Mouse (Mus musculus) cerebellum, postnatal 10 days (tissue): ENCODE results near the gene Prickle2.

ENCODE experiments used
- DNase-seq, 2 experiments: peaks; one replicate each; pipeline ENCODE4 v3.0.0; 2021; ENCODE audit warnings: mixed read lengths in 2 of 2

Prickle2 gene

GRCm38 (mm10) chr6:92347278-92348028 is 358.5 kb downstream of the Prickle2 start:
- DNase-seq, result no peak

DNA sequence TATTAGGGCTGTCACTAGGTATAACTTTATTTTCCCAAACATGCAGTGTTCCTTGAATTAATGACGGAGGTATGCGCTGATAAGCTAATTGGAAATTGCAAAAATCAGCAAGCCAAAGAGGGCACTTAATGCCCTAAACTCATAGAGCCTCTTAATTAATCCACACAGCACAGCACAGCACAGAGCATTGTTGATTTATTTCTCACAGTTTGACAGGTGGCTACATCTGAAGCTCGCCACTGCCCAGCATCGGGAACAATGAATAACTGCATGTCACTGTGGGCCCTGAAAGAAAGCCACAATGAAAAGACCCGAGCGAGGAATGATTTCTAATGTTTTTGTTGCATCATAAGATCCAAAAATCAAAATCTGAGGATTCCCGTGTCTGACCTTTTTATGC is 359.2 kb downstream of the Prickle2 start:
- no peak for DNase-seq

DNA sequence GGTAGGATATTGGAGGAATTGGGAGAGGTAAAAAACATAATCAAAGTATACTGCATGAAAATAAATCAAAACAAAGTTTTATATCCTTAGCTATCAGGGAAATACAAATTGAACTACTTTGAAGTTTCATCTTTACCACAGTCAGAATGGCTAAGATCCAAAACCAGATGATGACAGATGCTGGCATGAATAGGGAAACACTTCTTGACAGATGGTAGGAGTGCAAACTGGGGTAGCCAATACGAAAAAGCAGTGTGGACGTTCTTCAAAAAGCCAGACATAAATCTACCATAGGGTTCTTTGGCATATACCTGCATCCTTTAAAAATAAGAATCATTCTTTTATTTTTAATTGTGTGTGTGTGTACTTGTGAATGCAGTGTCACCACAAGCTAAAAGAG is 360.8 kb downstream of the Prickle2 start:
- DNase-seq, result no peak

DNA sequence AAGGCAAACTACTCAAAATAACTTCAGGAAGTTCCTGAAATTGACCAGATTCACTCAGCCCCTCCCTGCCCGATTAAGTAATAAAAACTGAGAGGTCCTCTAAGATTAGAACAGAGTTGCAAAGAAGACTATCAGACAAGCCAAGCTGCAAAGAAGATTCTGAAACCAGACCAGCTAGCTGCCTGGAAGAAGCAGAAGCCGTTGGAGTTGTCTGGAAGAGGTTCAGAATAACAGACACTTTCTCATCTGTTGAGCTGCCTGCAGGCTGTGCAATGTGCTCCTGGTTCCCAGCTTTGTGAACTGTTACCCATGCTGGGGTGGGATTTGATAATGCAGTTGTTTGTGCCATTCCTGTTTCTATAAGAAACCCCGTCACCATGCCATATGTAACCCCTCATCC is 361.4 kb downstream of the Prickle2 start:
- no peak for DNase-seq
